Mouse (Mus musculus) monocyte, adult 5-6 weeks (primary cell): ENCODE results near the gene Scaper. TPM values are rescaled to one million over a fixed set of nuclear protein-coding genes. Genes with fewer than 3 reads are reported as not detected.

Experiments used
- total RNA-seq: library from RNA; stranded (forward); fragments of 200-1000, 200-491, 200-594 nt; gene quantifications from 3 replicates; pipeline ENCODE4 v1.2.3, GENCODE M21; 2017

Gene Scaper
- total RNA-seq, 1 experiment from 2014 or later, result 19.3 TPM

Other genes with a start within 250 kb of the Scaper start
- not detected in 3 replicates for gene 4930563M21Rik, start 72.4 kb upstream of the Scaper start, total RNA-seq
- gene Rcn2, start 103.7 kb upstream of the Scaper start, total RNA-seq, result 19.6 to 27.3 TPM (median 26.5 TPM) in 3 replicates
- 114 to 190 TPM (median 131 TPM) in 3 replicates for gene Pstpip1, start 151.8 kb upstream of the Scaper start, total RNA-seq
- 4.1 to 9.5 TPM (median 7.8 TPM) in 3 replicates for gene Tspan3, start 227.4 kb upstream of the Scaper start, total RNA-seq